Mouse (Mus musculus): Measurements from ENCODE around the gene Rnf11. TPM values are rescaled to one million over a fixed set of nuclear protein-coding genes. Genes with fewer than 3 reads are reported as not detected.

Gene Rnf11
- polyA plus RNA-seq, 1 experiment, result 27.2 TPM

DNA sequence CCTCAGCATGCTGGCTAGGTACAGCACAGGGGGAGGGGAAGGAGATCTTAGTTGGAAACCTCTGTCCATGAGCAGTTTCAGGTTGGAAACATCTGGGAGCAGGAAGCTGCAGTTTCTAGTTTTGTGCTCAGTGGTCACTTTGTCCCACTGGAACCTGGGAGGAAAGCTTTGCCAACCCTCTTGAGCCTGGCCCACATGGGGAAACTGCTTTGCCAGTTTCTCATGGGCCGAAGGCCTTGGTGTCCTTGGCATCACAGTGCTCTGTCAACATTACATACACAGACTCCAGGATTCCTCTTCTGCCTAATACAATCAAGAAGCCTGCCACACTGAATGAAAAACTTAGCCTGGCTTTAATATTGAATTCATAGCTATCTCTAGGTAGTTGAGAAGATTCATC, 1.8 kb downstream of the Rnf11 start:
- Histone ChIP-seq H3K36me3 (ENCODE audit: control insufficient read depth, insufficient read depth, low read length) (no peaks in the 10 kb centered on the region), H3K27me3 (ENCODE audit: control insufficient read depth, insufficient read depth, low read length) (no peaks in the 10 kb centered on the region), H3K4me1 (ENCODE audit: control insufficient read depth, insufficient read depth, insufficient read length) (no peaks in the 10 kb centered on the region), H3K27ac (ENCODE audit: insufficient read depth, low read length) (no peak overlapping the region), H3K4me3 (ENCODE audit: extremely low read depth, insufficient read depth, insufficient read length) (no peak overlapping the region)
- DNase-seq (ENCODE audit: low read depth in 1 of 2, low spot score in 2 of 2), result no peak
- no peak for TF ChIP-seq CTCF (IDR thresholded peaks at IDR 0.05; ENCODE audit: extremely low read depth, insufficient read depth, insufficient read length, insufficient replicate concordance)
- no peak for TF ChIP-seq POLR2A (IDR thresholded peaks at IDR 0.05; ENCODE audit: low read depth, low read length)
- WGBS, result 87% methylated on average over 1 of the region's 1 CpGs

DNA sequence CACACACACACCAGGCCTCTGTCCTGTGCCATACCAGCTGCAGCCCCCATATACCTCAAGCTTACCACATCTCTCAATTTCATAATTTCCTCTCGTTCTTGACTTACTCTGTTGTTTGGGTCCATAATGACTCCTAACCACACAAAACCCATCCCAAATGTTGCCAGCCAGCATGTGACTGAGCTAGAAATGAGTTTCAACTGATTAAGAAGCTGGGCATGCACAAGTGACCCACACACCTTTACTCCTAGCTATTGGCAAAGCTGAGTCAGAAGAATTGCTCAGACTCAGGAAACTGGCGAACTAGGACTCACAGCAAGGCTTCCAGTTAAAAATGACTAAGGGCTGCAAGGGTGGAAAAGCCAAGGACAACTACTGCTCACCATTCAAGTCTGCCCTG, 3.1 kb downstream of the Rnf11 start:
- Histone ChIP-seq H3K4me3 (ENCODE audit: extremely low read depth, insufficient read depth, insufficient read length) (no peak overlapping the region), H3K36me3 (ENCODE audit: control insufficient read depth, insufficient read depth, low read length) (no peaks in the 10 kb centered on the region), H3K27me3 (ENCODE audit: control insufficient read depth, insufficient read depth, low read length) (peaks cover 1% of the 10 kb centered on the region; the same call in 1 of the 2 replicates), H3K4me1 (ENCODE audit: control insufficient read depth, insufficient read depth, insufficient read length) (no peaks in the 10 kb centered on the region), H3K27ac (ENCODE audit: insufficient read depth, low read length) (no peak overlapping the region)
- no peak for TF ChIP-seq POLR2A (IDR thresholded peaks at IDR 0.05; ENCODE audit: low read depth, low read length)
- no peak for TF ChIP-seq CTCF (IDR thresholded peaks at IDR 0.05; ENCODE audit: extremely low read depth, insufficient read depth, insufficient read length, insufficient replicate concordance)
- 71% methylated on average over 2 of the region's 2 CpGs for WGBS
- no peak for DNase-seq (ENCODE audit: low read depth in 1 of 2, low spot score in 2 of 2)

DNA sequence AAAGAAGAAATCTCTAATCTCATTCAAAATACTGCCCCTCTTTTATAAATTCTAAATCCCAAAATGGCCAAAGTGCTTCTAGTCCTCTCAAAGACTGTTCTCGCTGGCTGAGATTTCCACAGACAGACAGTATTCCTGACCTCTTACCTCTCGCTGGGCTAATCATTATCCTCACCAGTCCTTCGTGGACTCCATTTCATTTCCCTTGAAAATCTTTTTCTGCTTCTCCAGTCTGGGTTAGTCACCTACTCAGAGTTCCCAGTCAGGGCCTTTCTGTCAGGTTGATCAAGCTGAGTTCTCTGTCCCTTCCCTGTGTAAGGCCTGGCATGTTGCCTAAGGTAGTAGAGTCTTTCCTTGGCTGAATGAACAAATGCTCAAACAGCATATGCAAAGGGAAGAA, 7.1 kb downstream of the Rnf11 start:
- WGBS, result 92% methylated on average over 3 of the region's 3 CpGs
- H3K27ac ChIP-seq (ENCODE audit: insufficient read depth, low read length), result no peak overlapping the region
- no peak for DNase-seq (ENCODE audit: low read depth in 1 of 2, low spot score in 2 of 2)
- H3K4me1 ChIP-seq (ENCODE audit: control insufficient read depth, insufficient read depth, insufficient read length), result no peaks in the 10 kb centered on the region
- no peak overlapping the region for H3K4me3 ChIP-seq (ENCODE audit: extremely low read depth, insufficient read depth, insufficient read length)
- H3K27me3 ChIP-seq (ENCODE audit: control insufficient read depth, insufficient read depth, low read length), result peaks cover 2% of the 10 kb centered on the region; the same call in 1 of the 2 replicates
- no peaks in the 10 kb centered on the region for H3K36me3 ChIP-seq (ENCODE audit: control insufficient read depth, insufficient read depth, low read length)
- TF ChIP-seq POLR2A (IDR thresholded peaks at IDR 0.05; ENCODE audit: low read depth, low read length) (no peak), CTCF (IDR thresholded peaks at IDR 0.05; ENCODE audit: extremely low read depth, insufficient read depth, insufficient read length, insufficient replicate concordance) (no peak)

DNA sequence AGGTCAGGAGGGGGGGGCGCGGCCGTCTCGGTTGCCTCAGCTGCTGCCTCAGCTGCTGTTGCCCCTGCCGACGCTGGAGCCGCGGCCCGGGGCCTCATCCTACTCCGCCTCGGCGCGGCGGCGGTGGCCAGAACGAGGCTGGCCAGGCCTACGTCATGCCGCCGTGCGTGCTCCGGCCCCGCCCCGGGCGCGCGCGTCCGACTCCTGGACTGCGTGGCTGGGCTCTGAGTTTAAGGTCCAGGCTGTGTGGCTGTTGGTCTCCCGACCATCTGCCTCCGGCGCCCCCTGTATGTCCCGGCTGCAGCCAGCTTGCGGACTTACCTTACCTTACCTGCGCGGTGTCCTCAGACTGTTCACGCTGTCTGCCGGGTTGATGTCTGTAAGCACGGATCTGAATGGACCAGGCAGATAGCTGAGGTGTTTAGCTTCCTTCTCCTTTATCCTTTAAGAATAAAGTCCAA, 7.9 kb downstream of the Rnf11 start:
- WGBS, result under 1% methylated on average over 38 of the region's 39 CpGs
- no peak for TF ChIP-seq POLR2A (IDR thresholded peaks at IDR 0.05; ENCODE audit: low read depth, low read length)
- TF ChIP-seq CTCF (IDR thresholded peaks at IDR 0.05; ENCODE audit: extremely low read depth, insufficient read depth, insufficient read length, insufficient replicate concordance), result no peak
- H3K4me1 ChIP-seq (ENCODE audit: control insufficient read depth, insufficient read depth, insufficient read length), result no peaks in the 10 kb centered on the region

DNA sequence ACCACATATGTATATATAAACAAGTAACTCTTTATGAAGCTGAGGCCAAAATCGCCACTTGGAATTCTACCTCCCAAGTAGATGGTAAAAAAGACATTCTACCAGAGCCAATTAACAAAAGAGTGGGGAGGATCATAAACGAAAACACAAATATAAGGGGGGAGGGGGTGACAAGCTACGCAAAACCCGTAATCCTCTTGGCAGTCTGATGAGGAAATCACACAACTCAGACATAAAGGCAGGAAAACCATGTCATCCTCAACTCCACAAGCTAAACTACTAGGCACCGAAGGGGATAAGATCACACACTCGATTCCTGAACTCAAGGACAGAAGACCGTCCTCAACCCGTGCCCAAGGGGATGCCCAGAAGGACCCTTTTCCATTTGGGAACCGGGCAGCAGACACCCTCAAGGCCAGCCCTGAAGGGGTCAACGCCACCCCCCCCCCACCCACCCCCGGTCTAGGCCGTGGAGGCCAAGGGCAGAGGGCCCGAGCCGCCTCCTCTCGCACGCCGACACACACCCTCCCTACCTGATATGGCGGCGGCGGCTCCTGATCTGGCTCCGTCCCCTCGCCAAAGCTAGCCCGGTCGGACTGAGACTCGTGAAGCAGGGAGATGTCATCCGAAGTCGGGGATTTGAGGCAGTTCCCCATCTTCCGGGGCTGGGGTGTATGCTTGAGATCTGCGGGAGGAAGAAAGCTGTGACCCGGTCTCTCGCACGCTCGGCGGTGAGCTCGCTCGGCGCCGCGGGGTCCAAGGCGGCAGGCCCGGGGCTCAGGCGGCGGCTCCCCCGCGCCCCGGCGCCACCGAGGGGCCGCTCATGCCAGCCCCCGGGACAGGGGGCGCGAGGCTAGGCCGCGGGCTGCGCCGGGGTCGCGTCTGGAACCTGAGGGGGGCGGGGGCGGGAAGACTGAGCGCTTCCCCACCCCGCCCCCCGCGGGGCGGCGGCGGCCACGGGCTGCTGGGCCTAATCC, 8.7 kb downstream of the Rnf11 start:
- peak in 1 of 2 experiments; percentile 25 for DNase-seq (ENCODE audit: low read depth in 1 of 2, low spot score in 2 of 2)
- Histone ChIP-seq H3K4me1 (ENCODE audit: control insufficient read depth, insufficient read depth, insufficient read length) (no peaks in the 10 kb centered on the region), H3K4me3 (ENCODE audit: extremely low read depth, insufficient read depth, insufficient read length) (peak overlapping the region; percentile 100), H3K27me3 (ENCODE audit: control insufficient read depth, insufficient read depth, low read length) (peaks cover 2% of the 10 kb centered on the region; the same call in 1 of the 2 replicates), H3K27ac (ENCODE audit: insufficient read depth, low read length) (peak overlapping the region; percentile 45), H3K36me3 (ENCODE audit: control insufficient read depth, insufficient read depth, low read length) (no peaks in the 10 kb centered on the region)
- TF ChIP-seq CTCF (IDR thresholded peaks at IDR 0.05; ENCODE audit: extremely low read depth, insufficient read depth, insufficient read length, insufficient replicate concordance), result no peak
- TF ChIP-seq POLR2A (IDR thresholded peaks at IDR 0.05; ENCODE audit: low read depth, low read length), result no peak
- 1% methylated on average over 58 of the region's 68 CpGs for WGBS

More for the DNA sequence above, 7.9 kb downstream of the Rnf11 start:
- Histone ChIP-seq H3K27ac (ENCODE audit: insufficient read depth, low read length) (peak overlapping the region; percentile 45; the same call in 1 of the 2 replicates), H3K4me3 (ENCODE audit: extremely low read depth, insufficient read depth, insufficient read length) (peak overlapping the region; percentile 100), H3K36me3 (ENCODE audit: control insufficient read depth, insufficient read depth, low read length) (no peaks in the 10 kb centered on the region), H3K27me3 (ENCODE audit: control insufficient read depth, insufficient read depth, low read length) (peaks cover 2% of the 10 kb centered on the region; the same call in 1 of the 2 replicates)
- DNase-seq (ENCODE audit: low read depth in 1 of 2, low spot score in 2 of 2), result peak; percentile 14 to 78

DNA sequence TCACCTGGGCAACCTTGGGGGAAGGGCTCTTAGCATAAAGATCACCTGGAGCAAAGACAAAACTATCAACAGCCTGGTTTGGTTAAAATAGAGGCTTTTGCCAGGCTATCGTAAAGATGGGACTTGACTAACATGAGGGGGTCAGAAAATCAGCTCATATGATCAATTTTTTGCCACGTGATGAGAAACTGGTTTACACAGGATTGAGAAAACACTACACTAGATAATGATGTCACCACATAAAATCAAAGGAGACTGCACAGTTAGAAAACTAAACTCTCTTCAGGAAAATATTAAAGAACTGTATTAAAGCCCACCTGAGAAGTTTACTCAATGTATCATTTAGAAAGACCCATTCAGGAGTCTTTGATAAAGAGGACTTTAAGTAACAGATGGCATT, 9.4 kb downstream of the Rnf11 start:
- TF ChIP-seq CTCF (IDR thresholded peaks at IDR 0.05; ENCODE audit: extremely low read depth, insufficient read depth, insufficient read length, insufficient replicate concordance) (no peak), POLR2A (IDR thresholded peaks at IDR 0.05; ENCODE audit: low read depth, low read length) (no peak)
- H3K27me3 ChIP-seq (ENCODE audit: control insufficient read depth, insufficient read depth, low read length), result peaks cover 2% of the 10 kb centered on the region; the same call in 1 of the 2 replicates
- no peaks in the 10 kb centered on the region for H3K36me3 ChIP-seq (ENCODE audit: control insufficient read depth, insufficient read depth, low read length)
- 74% methylated on average over 2 of the region's 2 CpGs for WGBS
- no peaks in the 10 kb centered on the region for H3K4me1 ChIP-seq (ENCODE audit: control insufficient read depth, insufficient read depth, insufficient read length)
- no peak overlapping the region for H3K27ac ChIP-seq (ENCODE audit: insufficient read depth, low read length)
- no peak overlapping the region; the same call in 1 of the 2 replicates for H3K4me3 ChIP-seq (ENCODE audit: extremely low read depth, insufficient read depth, insufficient read length)
- DNase-seq (ENCODE audit: low read depth in 1 of 2, low spot score in 2 of 2), result no peak

Measured in spleen, adult 2 months (tissue).